19 mouse cellular contexts compared by ENCODE assay signal in genomic region chr17:66321933-66322332, GRCm38 (mm10).
"Had no signal": no experiment of that assay in that cellular context is flagged by ENCODE, and none has a peak within 500 bp of the region (broad histone marks: within the 10 kb centered on the region; RNA-seq: fewer than 3 reads in every experiment).

No protein-coding gene starts in this region.

- H3K27me3 ChIP-seq: liver, embryonic 13.5 days; lung, embryonic 15.5 days; megakaryocyte, embryonic 14.5 days; neural tube, embryonic 15.5 days had no signal

- H3K4me3 ChIP-seq: limb, embryonic 10.5 days; liver, embryonic 13.5 days; lung, embryonic 15.5 days; megakaryocyte, embryonic 14.5 days; myocyte; neural tube, embryonic 15.5 days had no signal

- H3K9me3 ChIP-seq: limb, embryonic 10.5 days; liver, embryonic 13.5 days; lung, embryonic 15.5 days; neural tube, embryonic 15.5 days had no signal

- ATAC-seq: liver, postnatal 0 days had no signal

- H3K36me3 ChIP-seq: limb, embryonic 10.5 days; liver, embryonic 13.5 days; lung, embryonic 15.5 days; neural tube, embryonic 15.5 days had no signal

- DNase-seq: kidney, adult 9 months; kidney, postnatal 36 days; layer of hippocampus, adult 9-11 months; layer of hippocampus, postnatal 36 days; liver, embryonic 13.5 days; liver, postnatal 0 days; lung, postnatal 14 days; right cerebral cortex, adult 18-20 months; right cerebral cortex, postnatal 25 days; thymus, adult 2 months; thymus, postnatal 25 days had no signal

- H3K9ac ChIP-seq: liver, embryonic 13.5 days; liver, postnatal 0 days; lung, embryonic 15.5 days; neural tube, embryonic 15.5 days had no signal

- H3K27ac ChIP-seq: kidney, postnatal 0 days; limb, embryonic 10.5 days; liver, embryonic 13.5 days; lung, embryonic 15.5 days; macrophage; neural tube, embryonic 15.5 days had no signal

- H3K4me2 ChIP-seq: liver, embryonic 13.5 days; lung, embryonic 15.5 days; midbrain, embryonic 11.5 days; neural tube, embryonic 15.5 days had no signal

- H3K4me1 ChIP-seq: liver, embryonic 13.5 days; lung, embryonic 15.5 days; megakaryocyte, embryonic 14.5 days had no signal
